Mouse (Mus musculus): ENCODE results near the gene Tmem132a. TPM values are rescaled to one million over a fixed set of nuclear protein-coding genes. Genes with fewer than 3 reads are reported as not detected.

The Tmem132a gene
- polyA plus RNA-seq, 1 experiment from 2014 or later, result 130 TPM

DNA sequence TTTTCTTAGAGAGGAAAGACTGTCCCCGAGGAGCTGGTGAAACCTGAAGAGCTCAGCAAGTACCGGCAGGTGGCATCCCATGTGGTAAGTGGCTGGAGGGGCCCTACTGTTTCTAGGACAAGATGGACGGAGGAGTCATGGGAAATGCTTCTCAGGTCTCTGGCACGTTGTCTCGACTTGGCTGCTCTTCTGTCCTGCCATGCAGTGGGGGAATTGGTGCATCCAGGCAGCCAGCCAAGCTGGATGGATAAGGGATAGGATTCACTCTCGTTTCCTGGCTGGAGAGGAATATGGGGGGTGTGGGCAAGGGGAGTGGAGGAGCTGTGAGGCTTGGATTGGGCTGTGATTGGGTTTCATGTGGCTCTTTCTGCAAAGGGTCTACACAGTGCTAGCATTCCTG, 30.6 kb upstream of the Tmem132a start:
- no peaks in the 10 kb centered on the region for H3K27me3 ChIP-seq
- no peak overlapping the region for H3K4me2 ChIP-seq (replicated peaks)
- no peak overlapping the region for H3K4me3 ChIP-seq
- H3K36me3 ChIP-seq, result peaks cover 79% of the 10 kb centered on the region
- 84% methylated on average over 6 of the region's 6 CpGs for WGBS
- no peak for ATAC-seq (ENCODE audit: insufficient number of reproducible peaks, insufficient read depth, low FRiP score, low TSS enrichment)
- H3K9ac ChIP-seq, result no peak overlapping the region
- H3K4me1 ChIP-seq, result peaks cover 12% of the 10 kb centered on the region
- H3K27ac ChIP-seq, result no peak overlapping the region
- H3K9me3 ChIP-seq, result no peaks in the 10 kb centered on the region

GRCm38 (mm10) chr19:10897491-10897890, 27.8 kb upstream of the Tmem132a start:
- Histone ChIP-seq H3K27ac (no peak overlapping the region), H3K4me2 (replicated peaks) (no peak overlapping the region), H3K4me1 (peaks cover 12% of the 10 kb centered on the region), H3K9ac (no peak overlapping the region), H3K27me3 (no peaks in the 10 kb centered on the region), H3K9me3 (no peaks in the 10 kb centered on the region), H3K36me3 (peaks cover 51% of the 10 kb centered on the region), H3K4me3 (no peak overlapping the region)
- 88% methylated on average over 8 of the region's 8 CpGs for WGBS
- ATAC-seq (ENCODE audit: insufficient number of reproducible peaks, insufficient read depth, low FRiP score, low TSS enrichment), result no peak

DNA sequence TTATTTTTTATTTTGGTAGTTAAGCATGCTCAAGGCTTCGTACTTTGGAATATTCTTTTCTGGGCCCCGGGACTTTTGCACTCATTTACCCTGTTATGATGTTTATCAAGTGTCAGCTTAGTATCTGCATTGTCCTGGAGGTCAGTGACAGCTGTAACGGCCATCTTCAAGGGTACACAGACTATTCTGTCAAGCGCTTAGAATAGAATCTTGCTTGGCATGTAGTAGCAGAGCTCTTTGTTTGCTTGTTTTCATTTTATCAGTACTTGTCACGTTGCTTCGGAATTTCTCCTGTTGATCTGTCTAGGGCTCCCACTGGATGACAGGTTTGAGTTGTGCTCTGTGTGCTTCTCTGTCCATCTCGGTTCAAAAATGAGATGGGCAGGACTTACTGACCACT, 27.1 kb upstream of the Tmem132a start:
- Histone ChIP-seq H3K27me3 (no peaks in the 10 kb centered on the region), H3K4me1 (peaks cover 12% of the 10 kb centered on the region), H3K36me3 (peaks cover 44% of the 10 kb centered on the region), H3K27ac (no peak overlapping the region), H3K9ac (peak overlapping the region; percentile 94), H3K9me3 (no peaks in the 10 kb centered on the region), H3K4me3 (peak overlapping the region; percentile 91; the same call in 1 of the 2 replicates), H3K4me2 (replicated peaks) (peak overlapping the region; percentile 80)
- 87% methylated on average over 7 of the region's 7 CpGs for WGBS
- ATAC-seq (ENCODE audit: insufficient number of reproducible peaks, insufficient read depth, low FRiP score, low TSS enrichment), result no peak

DNA sequence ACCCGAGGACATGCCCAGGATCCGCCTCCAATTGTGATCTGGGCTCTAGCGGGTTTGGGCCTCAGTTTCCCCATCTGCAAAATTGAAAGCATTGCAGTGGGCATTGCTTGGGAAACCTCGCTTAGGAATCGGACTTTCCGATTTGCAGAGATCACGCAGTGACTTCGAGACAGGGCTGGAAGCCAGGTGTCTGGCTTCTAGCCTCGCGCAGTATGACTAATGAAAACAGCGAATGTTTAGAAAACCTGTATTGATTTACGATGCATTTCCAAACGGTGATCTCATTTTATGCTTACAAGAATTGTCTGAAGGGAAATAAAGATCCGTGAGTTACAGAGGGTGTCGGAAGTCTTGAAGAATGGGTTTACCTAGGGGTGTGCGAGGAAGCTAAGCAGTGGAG, 26.0 kb upstream of the Tmem132a start:
- under 1% methylated on average over 16 of the region's 16 CpGs for WGBS
- H3K4me2 ChIP-seq (replicated peaks), result peak overlapping the region; percentile 80

GRCm38 (mm10) chr19:10895016-10895528, 25.3 kb upstream of the Tmem132a start, which contains the start of gene Prpf19:
TSS of gene Prpf19 (plus strand) at chr19:10895231.
- Histone ChIP-seq H3K36me3 (peaks cover 27% of the 10 kb centered on the region), H3K9ac (peak within 1 kb of the TSS; percentile 94), H3K9me3 (no peaks in the 10 kb centered on the region), H3K4me1 (peaks cover 12% of the 10 kb centered on the region), H3K27ac (peak within 1 kb of the TSS; percentile 94), H3K4me2 (replicated peaks) (peak within 1 kb of the TSS; percentile 80), H3K4me3 (peak within 1 kb of the TSS; percentile 91), H3K27me3 (no peaks in the 10 kb centered on the region)
- ATAC-seq (ENCODE audit: insufficient number of reproducible peaks, insufficient read depth, low FRiP score, low TSS enrichment), result peak; percentile 83
- under 1% methylated on average over 43 of the region's 43 CpGs for WGBS

More for the DNA sequence above, 26.0 kb upstream of the Tmem132a start:
- Histone ChIP-seq H3K9ac (peak overlapping the region; percentile 94), H3K4me1 (peaks cover 12% of the 10 kb centered on the region), H3K27me3 (no peaks in the 10 kb centered on the region), H3K9me3 (no peaks in the 10 kb centered on the region), H3K27ac (peak overlapping the region; percentile 94), H3K36me3 (peaks cover 34% of the 10 kb centered on the region), H3K4me3 (peak overlapping the region; percentile 91)
- no peak for ATAC-seq (ENCODE audit: insufficient number of reproducible peaks, insufficient read depth, low FRiP score, low TSS enrichment)

DNA sequence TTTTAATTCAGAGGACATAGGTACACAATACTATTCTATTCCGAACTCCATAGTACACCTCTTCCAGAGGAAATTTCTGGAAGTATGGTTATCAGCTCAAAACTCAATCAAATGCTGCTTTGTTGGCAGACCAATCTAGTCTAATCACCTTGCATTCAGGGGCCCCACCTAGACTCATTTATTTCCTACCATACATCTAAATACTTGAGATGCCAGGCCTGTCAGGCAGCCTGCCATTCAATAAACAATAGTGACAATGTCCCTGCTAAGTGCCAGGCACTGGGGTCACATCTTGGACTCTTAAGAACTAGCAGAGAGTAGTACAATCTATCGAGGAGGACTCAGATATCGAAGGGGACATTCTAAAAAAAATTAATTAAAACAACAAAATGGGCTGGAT, 22.5 kb upstream of the Tmem132a start:
- 0 out of 2 replicates have a peak, but pooled peaks cover under 1% of the 10 kb centered on the region for H3K36me3 ChIP-seq
- H3K27me3 ChIP-seq, result no peaks in the 10 kb centered on the region
- H3K4me2 ChIP-seq (replicated peaks), result no peak overlapping the region
- no peak for ATAC-seq (ENCODE audit: insufficient number of reproducible peaks, insufficient read depth, low FRiP score, low TSS enrichment)
- H3K4me3 ChIP-seq, result no peak overlapping the region
- no peak overlapping the region for H3K27ac ChIP-seq
- 92% methylated on average over 3 of the region's 3 CpGs for WGBS
- no peaks in the 10 kb centered on the region for H3K9me3 ChIP-seq
- no peak overlapping the region for H3K9ac ChIP-seq
- peaks cover 12% of the 10 kb centered on the region for H3K4me1 ChIP-seq

GRCm38 (mm10) chr19:10881426-10882154, 11.8 kb upstream of the Tmem132a start, which contains the start of gene Tmem109:
TSS of gene Tmem109 (minus strand) at chr19:10882001.
- Histone ChIP-seq H3K27me3 (no peaks in the 10 kb centered on the region), H3K9me3 (no peaks in the 10 kb centered on the region), H3K4me1 (peaks cover 20% of the 10 kb centered on the region), H3K27ac (peak within 1 kb of the TSS; percentile 96), H3K9ac (peak within 1 kb of the TSS; percentile 67), H3K4me3 (peak within 1 kb of the TSS; percentile 64), H3K36me3 (peaks cover 10% of the 10 kb centered on the region; the same call in 1 of the 2 replicates), H3K4me2 (replicated peaks) (peak within 1 kb of the TSS; percentile 93)
- ATAC-seq (ENCODE audit: insufficient number of reproducible peaks, insufficient read depth, low FRiP score, low TSS enrichment), result peak; percentile 86
- WGBS, result under 1% methylated on average over 49 of the region's 49 CpGs

- Histone ChIP-seq H3K4me2 (replicated peaks) (peak overlapping the region; percentile 93), H3K9ac (peak overlapping the region; percentile 67), H3K4me3 (peak overlapping the region; percentile 64), H3K27ac (peak overlapping the region; percentile 96), H3K36me3 (peaks cover 10% of the 10 kb centered on the region; the same call in 1 of the 2 replicates), H3K4me1 (peaks cover 20% of the 10 kb centered on the region), H3K9me3 (no peaks in the 10 kb centered on the region), H3K27me3 (no peaks in the 10 kb centered on the region)
- 4% methylated on average over 14 of the region's 14 CpGs for WGBS
- ATAC-seq (ENCODE audit: insufficient number of reproducible peaks, insufficient read depth, low FRiP score, low TSS enrichment), result peak; percentile 83
Measured at GRCm38 (mm10) chr19:10880975-10881425, 11.3 kb upstream of the Tmem132a start.

DNA sequence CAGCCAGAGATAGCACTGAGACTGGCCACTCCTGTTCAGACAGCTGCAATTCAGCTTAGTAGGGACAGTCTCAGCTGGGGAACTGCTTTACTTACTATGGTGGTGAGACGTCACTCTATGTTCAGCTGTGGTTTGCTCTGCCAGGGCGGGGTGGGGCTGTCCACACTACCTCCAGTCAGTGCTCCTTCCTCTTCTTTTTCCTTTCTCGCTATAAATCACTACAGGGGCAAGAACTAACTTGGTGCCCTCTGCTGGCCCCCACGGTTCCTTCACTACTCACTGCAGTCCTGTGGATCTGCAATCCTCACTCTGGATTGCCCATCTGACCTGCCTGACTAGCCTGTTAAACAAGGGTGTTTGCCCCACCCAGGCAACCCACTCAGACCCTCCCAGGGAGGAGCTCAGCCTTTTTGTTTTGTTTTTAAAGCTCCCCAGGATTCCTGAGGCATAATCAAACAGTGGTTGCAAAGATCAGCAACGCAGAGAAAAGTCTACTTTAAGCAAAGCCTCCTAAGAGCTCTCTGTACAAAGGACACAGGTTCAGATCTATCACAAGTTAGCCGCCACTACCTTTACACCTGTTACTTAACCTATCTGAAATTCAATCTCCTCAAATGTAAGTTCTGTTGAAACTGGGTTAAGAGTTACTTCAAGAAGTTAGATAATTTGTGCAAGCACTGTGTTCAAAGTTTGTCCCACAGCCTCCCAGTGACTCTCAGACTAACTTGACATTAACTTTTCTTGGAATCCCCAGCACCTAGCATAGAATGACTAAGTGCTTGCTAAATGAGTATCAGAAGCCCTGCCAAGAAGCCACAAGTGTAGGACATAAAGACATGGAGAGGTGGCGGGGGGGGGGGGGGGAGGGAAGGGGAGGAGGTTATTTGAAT, 10.6 kb upstream of the Tmem132a start:
- ATAC-seq (ENCODE audit: insufficient number of reproducible peaks, insufficient read depth, low FRiP score, low TSS enrichment), result no peak
- no peaks in the 10 kb centered on the region for H3K27me3 ChIP-seq
- no peaks in the 10 kb centered on the region for H3K9me3 ChIP-seq
- peak overlapping the region; percentile 1; the same call in 1 of the 2 replicates for H3K27ac ChIP-seq
- 46% methylated on average over 7 of the region's 7 CpGs for WGBS
- H3K4me2 ChIP-seq (replicated peaks), result peak overlapping the region; percentile 93
- peak overlapping the region; percentile 67; the same call in 1 of the 2 replicates for H3K9ac ChIP-seq
- peaks cover 10% of the 10 kb centered on the region; the same call in 1 of the 2 replicates for H3K36me3 ChIP-seq
- peak overlapping the region; percentile 64 for H3K4me3 ChIP-seq
- H3K4me1 ChIP-seq, result peaks cover 20% of the 10 kb centered on the region

DNA sequence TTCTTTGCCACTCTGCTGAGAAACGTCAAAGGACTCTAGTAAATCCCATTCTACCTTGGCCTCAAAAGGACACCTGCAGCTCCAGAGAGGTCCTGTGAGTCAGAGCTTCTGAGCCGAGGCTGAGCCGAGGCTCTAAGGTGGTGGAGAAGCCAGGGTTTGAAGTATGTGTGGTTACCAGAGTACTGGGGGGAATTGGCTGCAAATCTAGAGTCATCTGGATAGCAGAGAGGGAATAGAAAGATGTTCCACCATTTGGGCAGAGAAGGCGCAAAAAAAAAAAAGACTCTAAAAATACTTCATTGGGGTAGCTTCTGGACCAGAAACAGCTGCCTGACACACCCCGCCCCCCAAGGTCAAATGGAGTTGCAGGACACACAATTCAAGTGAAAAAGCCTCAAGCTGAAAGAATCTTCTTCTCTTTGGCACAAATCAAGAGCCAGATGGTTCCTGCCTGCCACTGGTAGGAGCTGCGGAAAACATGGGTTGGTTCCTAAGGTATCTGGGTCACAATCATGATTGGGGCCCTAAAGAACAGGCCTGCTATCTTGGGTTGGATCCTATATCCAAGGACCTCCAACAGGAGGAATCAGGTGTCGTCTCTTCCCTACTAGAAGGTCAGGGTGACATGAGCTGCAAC, 8.6 kb upstream of the Tmem132a start:
- Histone ChIP-seq H3K27ac (no peak overlapping the region), H3K36me3 (peaks cover 21% of the 10 kb centered on the region), H3K4me3 (no peak overlapping the region), H3K4me2 (replicated peaks) (no peak overlapping the region), H3K27me3 (no peaks in the 10 kb centered on the region), H3K9me3 (no peaks in the 10 kb centered on the region), H3K9ac (no peak overlapping the region), H3K4me1 (peaks cover 20% of the 10 kb centered on the region)
- WGBS, result 88% methylated on average over 7 of the region's 7 CpGs
- ATAC-seq (ENCODE audit: insufficient number of reproducible peaks, insufficient read depth, low FRiP score, low TSS enrichment), result no peak

Measured in embryonic facial prominence, embryonic 12.5 days (tissue).